Mouse (Mus musculus) embryo, embryonic 11.5 days (tissue): ENCODE measurements at regions not wholly inside any gene's neighbourhood (a gene's known extent, or its start where the extent isn't known, plus 50 kb on each side); places are given as distances from the start of the nearest gene placed in this dataset.

Experiments
- DNase-seq: peaks from one replicate; pipeline ENCODE4 v3.0.0-alpha.2; 2012; ENCODE audit warnings: low read depth, low spot score

GRCm38 (mm10) chr7:36829710-36830109 is 131.8 kb downstream of the Tshz3 start:
- no peak for DNase-seq

DNA sequence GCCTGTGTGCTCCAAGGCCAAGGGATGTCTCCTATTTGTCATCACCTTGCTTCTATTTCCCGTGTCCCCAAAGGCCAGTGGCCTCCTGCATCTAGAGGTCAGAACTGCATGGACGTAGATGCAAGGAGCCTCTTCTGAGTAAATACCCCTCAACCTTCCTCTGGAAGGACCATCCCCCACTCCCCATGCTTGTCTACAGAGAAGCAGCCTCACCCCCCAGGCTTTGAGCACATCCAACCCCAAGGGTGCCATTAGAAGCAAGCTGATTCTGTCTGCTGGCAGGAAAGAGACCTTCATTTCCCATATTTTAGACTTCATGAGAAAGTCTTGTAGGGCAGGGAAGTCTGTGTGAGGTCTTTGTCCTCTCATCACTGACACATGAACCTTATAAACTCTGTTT is 132.2 kb downstream of the Tshz3 start:
- DNase-seq: no peak

- no peak for DNase-seq
These were observed 150.4 kb downstream of the Tshz3 start for GRCm38 (mm10) chr7:36848279-36848678.

DNA sequence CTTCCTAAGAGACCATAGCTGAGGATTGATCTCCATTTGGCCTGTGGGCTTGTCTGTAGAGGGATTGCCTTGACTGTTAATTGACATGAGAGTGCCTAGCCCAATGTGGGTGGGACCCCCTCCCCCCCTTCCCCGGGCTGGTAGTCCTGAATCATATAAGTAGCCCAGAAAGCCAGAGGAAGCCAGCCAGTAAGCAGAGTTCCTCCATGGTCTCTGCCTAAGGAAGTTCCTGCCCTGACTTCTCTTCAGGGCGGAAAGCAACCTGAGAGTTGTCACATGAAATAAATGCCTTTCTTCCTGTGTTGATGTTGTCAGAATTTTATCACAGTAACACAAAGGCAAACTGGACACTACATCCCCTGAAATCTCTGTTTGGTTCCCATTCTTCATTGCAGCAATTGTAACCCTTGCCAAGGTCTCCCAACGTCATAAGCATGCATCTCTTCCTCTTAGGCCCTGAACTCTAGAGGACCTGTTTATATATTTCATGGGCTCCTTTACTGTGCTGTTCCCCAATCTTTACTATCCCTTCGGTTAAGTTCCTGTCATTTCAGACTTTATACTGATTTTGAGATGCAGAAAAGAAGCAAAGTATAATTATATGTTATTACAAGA is 153.5 kb downstream of the Tshz3 start:
- DNase-seq: no peak

- DNase-seq: no peak
These were observed 156.4 kb downstream of the Tshz3 start for GRCm38 (mm10) chr7:36854308-36854707.

DNA sequence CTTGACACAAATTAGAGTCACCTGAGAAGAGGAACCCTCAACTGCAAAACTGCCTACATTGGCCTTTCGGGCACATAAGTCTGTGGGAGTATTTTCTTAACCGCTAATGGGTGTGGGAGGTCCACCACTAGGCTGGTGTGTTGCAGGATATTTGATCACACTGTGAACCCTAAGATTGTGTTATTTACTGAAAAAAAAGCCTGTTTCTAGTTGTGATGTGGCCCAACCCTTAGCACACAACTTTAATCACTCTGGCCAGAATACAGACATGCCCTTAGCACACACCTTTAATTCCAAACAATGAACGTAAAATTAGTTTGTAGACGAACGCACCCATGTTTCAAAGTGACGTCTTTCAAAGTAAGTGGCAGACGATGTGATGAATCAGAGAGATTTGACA is 161.5 kb downstream of the Tshz3 start:
- DNase-seq: no peak

GRCm38 (mm10) chr7:36862481-36862880 is 164.6 kb downstream of the Tshz3 start:
- DNase-seq: no peak

- DNase-seq: no peak
These were observed 165.8 kb downstream of the Tshz3 start for GRCm38 (mm10) chr7:36863745-36864144.

DNA sequence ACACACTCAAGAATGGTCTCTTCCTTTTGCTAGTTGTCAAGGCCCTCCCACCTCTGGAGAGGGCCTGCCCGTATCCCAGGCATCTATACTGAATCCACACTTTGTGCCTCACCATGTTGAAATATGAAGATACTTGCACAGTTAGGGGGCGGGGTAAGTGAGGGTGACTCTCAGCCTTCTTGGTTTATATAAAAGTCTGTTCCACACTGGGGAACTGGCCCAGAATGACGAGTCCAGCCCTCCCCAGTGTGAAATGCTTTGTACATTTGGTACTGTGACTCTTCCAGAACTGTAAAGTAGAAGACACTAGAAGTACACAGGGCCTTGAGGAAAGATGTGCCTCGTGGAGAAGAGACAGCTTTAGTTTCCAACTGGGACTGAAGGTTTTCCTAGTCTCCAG is 166.8 kb downstream of the Tshz3 start:
- no peak for DNase-seq

DNA sequence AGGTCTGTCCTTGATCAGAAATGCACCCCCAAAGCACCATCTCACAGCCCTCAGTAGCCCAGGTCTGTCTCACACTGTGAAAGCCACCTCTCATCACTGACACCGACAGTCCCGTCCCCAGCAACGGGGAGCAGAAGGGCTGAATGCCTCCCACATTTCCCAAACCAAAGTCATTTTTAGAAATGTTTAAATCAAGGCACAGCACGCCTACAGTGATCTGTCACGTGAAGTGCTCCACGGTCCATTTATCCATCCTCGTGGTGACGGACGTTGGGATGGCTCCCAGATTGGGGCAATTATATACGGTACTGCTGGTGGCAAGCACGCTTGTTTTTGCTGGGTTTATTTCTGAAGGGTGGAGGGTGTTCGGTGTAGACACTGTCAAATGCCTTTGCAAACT is 168.7 kb downstream of the Tshz3 start:
- DNase-seq: no peak

GRCm38 (mm10) chr7:36874004-36874403 is 176.1 kb downstream of the Tshz3 start:
- no peak for DNase-seq

GRCm38 (mm10) chr7:36877686-36878085 is 179.8 kb downstream of the Tshz3 start:
- peak; percentile 30 for DNase-seq

DNA sequence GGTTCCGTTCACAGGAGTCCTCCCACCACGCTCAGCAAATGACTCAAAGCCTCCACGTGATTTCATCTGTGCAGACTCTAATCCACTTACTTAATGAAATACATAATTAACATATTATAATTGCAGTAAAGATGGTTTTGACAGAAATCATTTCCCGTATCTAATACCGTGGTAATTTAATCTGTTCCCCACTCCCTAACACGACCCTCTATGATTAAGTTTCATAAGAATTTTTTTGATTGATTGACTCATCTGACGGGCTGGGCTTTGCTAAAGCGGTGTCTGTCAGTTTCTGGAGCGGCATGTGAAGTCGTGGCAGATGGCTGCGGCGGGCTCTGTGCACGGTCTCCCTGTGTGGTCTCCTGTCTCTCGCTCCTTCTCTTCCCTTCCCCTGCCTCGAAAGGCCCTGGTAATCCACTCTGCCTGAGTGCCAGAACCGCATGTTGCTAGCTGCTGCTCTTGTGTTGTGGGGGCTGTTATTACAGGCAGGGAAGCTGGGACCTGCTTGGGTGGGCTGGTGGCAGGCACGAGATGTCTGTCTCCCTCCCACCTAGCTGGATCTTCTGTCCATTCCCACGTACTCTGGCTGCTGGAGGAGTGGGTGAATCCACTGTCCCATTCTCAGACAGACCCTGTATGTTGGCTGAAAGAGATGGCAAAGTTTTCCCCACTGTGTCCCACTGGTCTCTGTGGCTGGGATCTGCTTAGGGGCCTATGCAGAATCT is 195.0 kb downstream of the Tshz3 start:
- no peak for DNase-seq

DNA sequence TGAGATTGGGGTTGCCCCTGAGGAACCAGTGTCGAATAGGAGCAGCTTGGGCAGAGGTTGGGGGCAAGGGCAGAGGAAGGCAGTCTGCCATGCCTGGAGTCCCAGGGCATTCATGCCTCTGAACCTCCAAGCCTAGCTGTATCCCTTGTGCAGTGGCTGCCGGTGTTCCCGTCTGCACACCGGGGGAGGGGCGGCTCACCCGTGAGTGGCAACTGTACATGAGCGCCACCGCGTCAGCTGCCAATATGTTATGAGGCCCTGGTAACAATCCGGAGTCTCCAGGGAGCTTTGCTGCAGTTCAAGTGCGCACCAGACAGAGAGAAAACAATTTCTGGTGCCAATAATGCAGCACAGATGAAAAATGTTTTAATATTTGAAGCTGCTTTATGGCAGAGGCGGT is 198.4 kb downstream of the Tshz3 start:
- no peak for DNase-seq

DNA sequence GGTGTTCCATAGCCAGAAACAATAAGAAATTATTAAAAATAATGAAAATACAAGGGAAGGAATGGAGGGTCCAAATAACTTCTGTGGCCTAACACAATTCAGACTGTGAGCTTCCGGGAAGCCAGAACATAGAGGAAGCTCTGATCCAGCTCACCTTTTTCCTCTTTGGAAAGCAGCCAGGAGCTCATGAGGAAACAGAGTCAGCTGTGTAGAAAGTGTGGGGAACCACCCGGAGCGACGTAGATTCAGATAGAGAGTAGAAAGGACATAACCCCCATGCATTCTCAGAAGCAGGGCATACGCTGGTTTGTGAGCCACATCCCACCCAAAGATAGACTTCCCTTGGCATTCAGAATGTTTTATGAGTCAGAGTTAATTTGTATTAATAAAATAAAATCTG is 203.6 kb downstream of the Tshz3 start:
- DNase-seq: no peak

DNA sequence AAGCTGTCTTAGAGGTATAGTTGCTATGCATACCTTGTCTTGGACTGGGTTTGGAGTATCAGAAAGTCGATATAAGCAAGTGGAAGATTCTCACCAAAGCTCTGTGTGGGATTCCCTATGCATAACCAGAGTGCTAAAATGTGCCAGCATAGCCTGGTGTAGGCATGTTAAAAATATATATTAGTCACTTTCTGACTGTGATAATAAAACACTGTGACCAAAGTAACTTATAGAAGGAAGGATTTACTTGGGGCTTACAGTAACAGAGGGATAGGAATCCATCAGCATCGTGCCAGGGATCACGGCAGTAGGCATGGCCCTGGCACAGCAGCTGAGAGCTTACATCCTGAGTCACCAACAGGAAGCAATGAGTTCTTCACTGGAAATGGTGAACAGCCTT is 215.4 kb downstream of the Tshz3 start:
- DNase-seq: no peak

- DNase-seq: no peak
These were observed 216.3 kb downstream of the Tshz3 start for GRCm38 (mm10) chr7:36914261-36914660.

DNA sequence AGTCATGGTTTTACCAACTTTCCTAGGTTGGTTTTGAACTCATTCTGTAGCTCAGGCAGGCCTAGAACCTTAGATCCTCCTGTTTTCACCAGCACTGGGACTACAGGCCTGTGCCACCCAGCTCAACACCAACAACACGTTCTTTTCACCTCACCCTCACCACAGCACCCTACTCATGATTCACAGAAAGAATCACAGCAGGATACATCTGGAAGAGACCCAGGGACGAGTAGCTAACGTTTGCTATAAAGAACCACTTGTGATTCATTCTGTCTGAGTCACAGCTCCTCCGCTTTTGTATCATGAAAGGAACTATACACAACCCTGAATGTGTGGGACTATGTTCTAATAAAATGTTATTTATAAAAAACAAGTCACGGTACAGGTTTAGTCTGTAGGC is 217.3 kb downstream of the Tshz3 start:
- no peak for DNase-seq

DNA sequence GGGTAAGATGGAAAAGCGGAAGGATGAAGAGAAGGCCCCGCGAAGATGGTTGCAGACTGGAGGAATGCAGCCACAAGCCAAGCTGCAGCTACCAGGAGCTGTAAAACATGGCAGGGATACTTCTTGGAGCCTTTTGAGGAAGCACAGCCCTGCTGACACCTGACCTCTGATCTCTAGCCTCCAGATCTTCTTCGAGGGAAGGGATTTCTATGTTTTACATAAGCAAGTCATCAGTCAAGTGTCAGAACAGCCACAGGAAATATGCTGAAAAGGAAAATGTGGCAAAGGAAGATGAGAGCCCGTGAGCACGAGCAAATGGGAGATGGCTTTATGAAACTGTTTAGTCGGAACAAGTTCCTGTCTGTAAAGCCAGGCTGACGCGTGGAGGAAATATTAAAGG is 219.1 kb downstream of the Tshz3 start:
- no peak for DNase-seq

- DNase-seq: no peak
These were observed 221.5 kb downstream of the Tshz3 start for GRCm38 (mm10) chr7:36919413-36919812.

DNA sequence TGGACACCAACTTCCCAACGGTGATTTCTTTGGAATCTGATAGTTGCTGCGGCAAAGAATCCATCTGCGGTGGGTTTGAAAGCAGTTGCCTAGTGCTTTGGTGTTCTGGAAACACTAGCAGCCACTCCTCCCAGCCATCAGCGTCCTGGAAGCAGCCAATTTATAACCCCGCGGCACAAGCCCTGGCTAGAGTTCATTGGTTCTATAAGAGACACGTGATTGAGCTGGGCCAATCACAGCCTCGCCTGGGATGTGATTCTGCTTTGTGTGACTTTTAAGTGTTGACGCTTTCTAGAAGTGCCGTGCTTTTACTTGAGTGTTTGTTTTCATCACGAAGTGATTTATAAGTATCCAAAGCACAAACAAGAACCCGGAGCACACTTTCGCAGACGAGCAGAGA is 223.1 kb downstream of the Tshz3 start:
- DNase-seq: no peak

DNA sequence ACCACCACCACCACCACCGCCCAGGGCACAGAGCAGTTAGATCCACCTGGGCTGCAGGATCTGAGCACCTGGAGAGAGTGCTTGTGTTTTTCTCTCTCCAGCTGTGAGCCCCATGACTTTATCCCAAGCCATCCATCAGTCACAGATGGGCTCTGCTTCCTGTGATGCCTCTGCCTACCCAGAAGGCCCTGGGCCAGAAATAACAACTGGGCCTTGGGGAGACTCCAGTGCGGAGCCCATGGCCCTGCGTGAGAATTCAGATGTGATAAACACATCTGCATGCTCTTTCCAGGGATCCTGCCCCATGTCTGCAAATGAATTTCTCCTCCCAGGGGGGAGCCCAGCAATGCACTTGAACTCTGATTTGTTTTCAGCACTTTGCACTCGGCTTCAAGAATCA is 235.6 kb downstream of the Tshz3 start:
- DNase-seq: no peak

GRCm38 (mm10) chr7:36934792-36935555 is 237.1 kb downstream of the Tshz3 start:
- no peak for DNase-seq
